Mouse (Mus musculus) R1 (cell line): ENCODE results near the gene Wdr25.
A peak's percentile ranks its signal among the peaks of the same experiment; 100 is the strongest.

Source experiments
- DNase-seq: peaks from one replicate; pipeline ENCODE4 v3.0.0-alpha.2; 2018; ENCODE audit warnings: low read depth, low spot score

Gene Wdr25

DNA sequence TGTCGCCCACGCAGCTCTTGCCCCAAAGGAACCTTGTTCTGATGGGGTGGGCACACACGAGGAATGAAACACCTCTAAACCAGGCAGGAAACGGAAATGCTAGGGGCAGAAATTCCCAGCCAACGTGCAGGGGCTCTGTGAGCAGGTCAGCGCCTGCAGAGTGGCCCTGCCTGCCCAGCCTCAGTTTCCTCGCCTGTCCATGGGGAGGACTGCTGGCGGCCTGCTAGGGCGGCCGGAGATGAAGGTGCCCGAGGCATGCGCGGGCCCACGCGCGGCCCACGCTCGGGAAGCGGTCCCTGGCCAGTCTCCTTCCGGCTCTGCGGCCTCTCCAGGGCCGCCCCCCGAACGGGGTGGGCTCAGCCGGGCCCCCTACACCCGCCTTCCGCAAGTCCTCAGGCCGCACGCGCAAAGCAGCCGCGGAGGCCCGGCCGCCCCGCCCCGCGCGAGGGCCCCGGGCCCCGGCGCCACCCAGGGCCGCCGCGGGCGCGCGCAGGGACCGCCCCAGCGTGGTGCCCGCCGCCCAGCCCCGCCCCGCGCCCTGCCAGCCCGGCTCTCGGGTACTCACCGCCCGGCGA is 174.2 kb downstream of the Wdr25 start:
- DNase-seq, result peak; percentile 43

DNA sequence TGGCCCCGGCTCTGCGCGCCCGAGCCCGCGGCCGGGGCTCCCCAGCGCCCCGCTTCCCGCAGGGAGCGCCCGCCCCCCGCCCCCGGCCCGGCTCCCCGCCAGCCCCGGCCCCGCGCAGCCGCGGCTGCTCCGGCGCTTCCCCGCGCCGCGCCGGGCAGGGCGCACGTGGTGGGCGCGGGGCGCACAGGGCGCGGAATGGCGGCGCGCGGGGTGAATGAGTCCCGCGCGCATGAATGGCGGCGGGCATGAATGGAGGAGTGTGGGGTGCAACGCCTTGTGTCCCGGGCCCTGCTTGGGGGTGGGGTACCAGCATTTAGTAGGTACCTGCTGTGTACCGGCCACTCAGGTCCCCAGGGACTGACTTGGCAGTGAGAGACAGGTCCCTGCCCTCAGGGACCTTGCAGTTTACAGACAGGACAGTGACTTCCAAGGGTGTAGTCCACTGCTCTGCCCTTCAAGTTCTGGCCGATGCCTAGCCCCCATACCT is 174.8 kb downstream of the Wdr25 start, which contains the start of gene Begain:
Gene Begain, minus strand, starts transcription at position 51 of the 487 bp plus-strand sequence.
- peak; percentile 33 for DNase-seq

DNA sequence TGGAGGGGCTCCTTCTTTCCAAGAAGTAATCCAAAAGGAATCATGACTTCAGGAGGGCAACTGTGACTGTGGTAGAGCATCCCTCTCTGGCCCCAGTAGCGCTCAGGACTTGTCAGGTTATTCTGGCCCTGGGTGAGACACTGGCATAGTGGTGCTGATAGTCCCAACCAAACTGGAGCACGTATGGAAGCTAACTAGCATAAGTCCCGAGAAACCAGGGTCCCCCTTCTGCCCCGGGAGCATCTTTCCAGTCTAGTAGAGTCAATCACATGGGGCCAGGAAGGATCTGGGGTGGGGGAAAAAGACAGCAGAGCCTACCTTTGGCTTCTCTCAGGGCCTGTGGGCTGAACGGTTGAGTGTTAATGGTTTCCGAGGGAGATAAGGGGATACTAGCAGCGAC is 175.3 kb downstream of the Wdr25 start:
- DNase-seq, result no peak

DNA sequence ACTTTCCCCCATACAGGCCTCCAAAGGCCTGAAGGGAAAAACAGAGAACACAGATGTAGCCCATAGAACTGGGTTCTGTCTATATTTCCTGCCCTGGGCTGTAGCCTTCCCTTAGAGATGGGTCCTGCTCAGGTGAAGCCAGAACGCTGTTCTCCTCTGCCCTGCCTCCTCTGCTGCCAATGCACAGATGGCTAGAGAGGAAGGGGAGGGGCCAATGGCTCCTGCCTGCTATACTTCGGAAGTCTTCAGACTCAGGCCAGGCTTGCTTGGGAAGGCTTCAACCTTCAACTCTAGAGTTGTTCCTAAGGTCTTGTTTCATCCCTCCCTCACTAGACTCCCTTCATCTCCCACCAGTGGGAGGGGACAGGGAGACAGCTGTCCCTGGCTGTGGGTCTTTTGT is 176.3 kb downstream of the Wdr25 start:
- no peak for DNase-seq

DNA sequence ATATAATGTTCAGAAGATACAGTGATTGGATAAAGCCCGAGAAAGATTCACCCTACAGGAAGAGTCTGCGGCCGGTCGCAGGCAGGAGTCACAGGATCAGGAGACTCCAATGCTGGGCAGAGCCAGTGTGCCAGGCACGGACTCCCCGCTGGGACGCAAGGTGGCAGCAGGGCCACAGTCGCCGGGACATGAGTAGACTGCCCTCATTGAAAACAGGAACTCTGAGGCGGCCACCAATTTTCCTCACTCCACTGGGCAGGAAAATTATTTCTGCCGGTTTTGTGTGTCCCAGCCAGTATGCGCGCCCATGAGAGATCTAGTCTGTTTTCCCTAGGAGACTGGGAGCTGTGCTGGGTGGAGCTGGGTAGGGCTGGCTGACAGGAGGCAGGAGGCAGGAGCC is 177.8 kb downstream of the Wdr25 start:
- no peak for DNase-seq

DNA sequence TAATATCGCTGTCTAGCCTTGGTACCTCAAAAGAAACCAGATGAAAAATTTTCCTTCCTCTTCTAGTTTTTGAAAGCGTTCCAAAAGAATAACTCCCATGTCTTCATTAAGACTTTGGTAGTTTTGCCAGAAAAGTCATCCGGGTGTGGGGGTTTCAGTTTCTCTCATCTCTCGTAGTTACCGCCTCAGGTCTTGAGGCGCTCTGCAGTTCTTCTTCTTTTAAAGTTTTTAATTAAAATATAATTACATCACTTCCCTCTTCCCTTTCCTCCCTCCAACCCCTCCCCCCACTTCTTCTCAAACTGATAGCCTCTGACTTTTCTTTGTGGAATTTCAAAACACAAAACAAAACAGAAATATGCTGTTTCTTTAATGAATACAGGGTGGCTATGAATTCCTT is 180.7 kb downstream of the Wdr25 start:
- DNase-seq, result no peak

DNA sequence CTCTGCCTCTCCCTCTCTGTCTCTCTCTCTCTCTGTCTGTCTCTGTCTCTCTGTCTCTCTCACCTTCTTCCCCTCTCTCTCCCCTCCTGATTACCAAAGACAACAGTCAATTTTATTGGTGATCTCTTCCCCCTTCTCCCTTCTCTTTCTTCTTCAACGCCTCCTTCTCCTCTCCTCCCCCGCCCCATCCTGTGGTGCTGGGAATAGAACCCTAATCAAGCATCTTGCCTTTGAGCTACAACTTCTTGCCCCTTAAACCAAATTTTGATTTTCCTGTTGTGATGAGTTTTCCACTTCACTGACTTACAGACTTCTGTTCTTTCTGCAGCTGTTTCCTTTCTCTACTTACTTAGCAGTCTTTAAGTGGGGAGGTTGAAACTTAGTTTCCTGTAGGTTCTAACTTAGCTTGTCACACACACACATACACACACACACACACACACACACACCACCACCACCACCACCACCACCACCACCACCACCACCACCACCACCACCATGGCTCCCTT is 181.4 kb downstream of the Wdr25 start:
- DNase-seq, result no peak

DNA sequence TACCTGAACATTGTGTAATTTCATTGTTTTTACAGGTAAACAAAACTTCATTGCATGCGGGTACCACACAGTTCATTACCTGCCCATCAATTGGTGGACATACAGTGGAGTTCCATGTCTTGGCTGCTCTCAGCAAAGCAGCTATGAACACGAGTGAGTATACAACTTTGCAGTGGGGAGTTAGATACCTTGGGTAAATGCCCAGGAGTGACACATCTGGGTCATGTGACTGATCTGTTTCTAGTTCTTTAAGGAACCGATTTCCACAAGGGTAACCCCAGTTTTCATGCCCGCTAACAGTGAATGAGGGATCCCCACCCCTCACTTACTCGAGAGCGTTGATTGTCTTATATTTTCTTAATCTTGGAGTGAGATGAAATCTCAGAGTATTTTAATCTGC is 183.6 kb downstream of the Wdr25 start:
- no peak for DNase-seq
